Mouse (Mus musculus) liver, embryonic 14 days (tissue): Measurements from ENCODE around the gene Rptor. TPM values are rescaled to one million over a fixed set of nuclear protein-coding genes. Genes with fewer than 3 reads are reported as not detected.

Source experiments
- polyA plus RNA-seq: library from polyadenylated mRNA; depleted of rRNA; stranded (reverse); fragments of >200 nt; gene quantifications from 2 replicates; pipeline ENCODE4 v1.2.3, GENCODE M21; 2012; rRNA removed

The Rptor gene
- polyA plus RNA-seq: 5.2 and 6.1 TPM in 2 replicates

GRCm38 (mm10) chr11:119602763-119603526, at the start of gene Rptor:
TSS of gene Rptor (plus strand) at chr11:119602905.

GRCm38 (mm10) chr11:119913291-119913934, 310.7 kb downstream of the Rptor start, which contains the start of gene Chmp6:
TSS of gene Chmp6 (plus strand) at chr11:119913441.

GRCm38 (mm10) chr11:119942727-119943427, 340.2 kb downstream of the Rptor start, which contains the start of gene Baiap2:
TSS of gene Baiap2 (plus strand) at chr11:119942763.

Other genes with a start within 250 kb of the Rptor start
- gene Sgsh, start 247.4 kb upstream of the Rptor start, polyA plus RNA-seq: 0.94 and 1.1 TPM in 2 replicates
- 0.88 and 1.4 TPM in 2 replicates for gene Slc26a11, start 247.3 kb upstream of the Rptor start, polyA plus RNA-seq
- gene Rnf213, start 209.8 kb upstream of the Rptor start, polyA plus RNA-seq: 8.1 and 13.4 TPM in 2 replicates
- gene Endov, start 111.6 kb upstream of the Rptor start, polyA plus RNA-seq: 4.1 and 4.8 TPM in 2 replicates
- 0.01 and 0.02 TPM in 2 replicates for gene Nptx1, start 55.2 kb upstream of the Rptor start, polyA plus RNA-seq